15 mouse cellular contexts compared by ENCODE assay signal in the genomic region with DNA sequence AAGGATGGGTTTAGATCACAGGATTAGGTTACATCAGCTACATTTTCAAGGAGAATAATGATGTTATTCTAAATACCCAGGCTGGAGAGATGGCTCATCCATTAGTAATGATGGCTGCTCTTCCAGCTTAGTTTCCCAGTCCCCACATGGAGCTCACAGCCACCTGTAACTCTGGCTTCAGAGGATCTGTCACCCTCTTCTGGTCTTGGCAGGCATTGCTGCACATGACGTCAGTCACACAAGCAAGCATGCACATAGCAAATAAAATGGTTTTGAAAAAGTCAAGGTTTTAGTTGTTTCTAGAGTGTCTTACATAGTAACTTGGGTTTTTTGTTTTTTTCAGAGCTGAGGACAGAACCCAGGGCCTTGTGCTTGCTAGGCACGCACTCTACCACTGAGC. TPM values are rescaled to one million over a fixed set of nuclear protein-coding genes. Genes with fewer than 3 reads are reported as not detected.
DNase-seq lines count a peak whose midpoint lies in the region; ATAC-seq and TF ChIP-seq lines count a peak whose summit lies in the region.
"Had no signal": no experiment of that assay in that cellular context is flagged by ENCODE, and none has a peak within 500 bp of the region (broad histone marks: within the 10 kb centered on the region; RNA-seq: fewer than 3 reads in every experiment).

No protein-coding gene starts in this region.

- intact Hi-C loops in left cerebral cortex, adult 2 months (cut with DNase I), result no loop called here
- intact Hi-C loops in left cerebral cortex, postnatal 10 days (cut with DNase I), result no loop called here

- H3K27me3 ChIP-seq in neural tube, embryonic 15.5 days (replicated peaks), result no peaks in the 10 kb centered on the region
- H3K27me3 ChIP-seq: Patski had no signal

- TF ChIP-seq CTCF in left cerebral cortex, adult 2 months (IDR thresholded peaks at IDR 0.05), result peak; percentile 18

- no peak overlapping the region for H3K4me3 ChIP-seq in left cerebral cortex, adult 2 months
- no peak overlapping the region for H3K4me3 ChIP-seq in neural tube, embryonic 15.5 days (replicated peaks)

- no peak for ATAC-seq in neural tube, embryonic 15.5 days (ENCODE audit: low FRiP score)
- ATAC-seq: Patski had no signal

- peaks cover 20% of the 10 kb centered on the region for H3K36me3 ChIP-seq in neural tube, embryonic 15.5 days

- no peak overlapping the region for H3K9ac ChIP-seq in neural tube, embryonic 15.5 days (replicated peaks)

- DNase-seq in embryo, embryonic 10 days (ENCODE audit: low spot score), result peak; percentile 39
- DNase-seq in embryo, embryonic 11 days, result no peak
- DNase-seq in left cerebral cortex, adult 2 months (ENCODE audit: extremely low spot score in 1 of 2, low spot score in 2 of 2), result no peak
- no peak for DNase-seq in left cerebral cortex, postnatal 10 days (ENCODE audit: extremely low spot score in 1 of 2, low spot score in 2 of 2)
- peak; percentile 66 for DNase-seq in A20 (ENCODE audit: low read depth, low spot score)
- DNase-seq in R1 (ENCODE audit: low read depth, low spot score), result peak; percentile 83
- no peak for DNase-seq in thymus, adult 18-20 months
- DNase-seq: gastrocnemius, postnatal 14 days; heart, postnatal 14 days; kidney, postnatal 25 days; lung, postnatal 4 days; right cerebral cortex, postnatal 14 days; thymus, adult 2 months had no signal

- 84% methylated on average over 2 of the region's 2 CpGs for WGBS in neural tube, embryonic 15.5 days

- H3K4me2 ChIP-seq in neural tube, embryonic 15.5 days, result no peak overlapping the region

- peaks cover 3% of the 10 kb centered on the region; the same call in 1 of the 2 replicates for H3K4me1 ChIP-seq in neural tube, embryonic 15.5 days

- H3K9me3 ChIP-seq in neural tube, embryonic 15.5 days (replicated peaks), result no peaks in the 10 kb centered on the region

- no peak overlapping the region for H3K27ac ChIP-seq in left cerebral cortex, adult 2 months
- H3K27ac ChIP-seq in neural tube, embryonic 15.5 days (replicated peaks), result no peak overlapping the region

RNA-seq across cellular contexts. Expression of a gene that starts 9.8 kb away (rescaled TPM):
- 10 to 100 TPM in 1 of 2 experiments, 1 to 10 TPM in 1; 9.0 to 10.4 TPM for total RNA-seq in left cerebral cortex, adult 2 months (2021)
- total RNA-seq in left cerebral cortex, postnatal 10 days (2021), result 1 to 10 TPM; 5.3 to 9.0 TPM
- polyA plus RNA-seq in neural tube, embryonic 15.5 days (2015; fragmentation: Nextera tagmentation; extraction: Ambion mirVana), result 16.5 and 18.1 TPM in 2 replicates

RNA-seq across cellular contexts. Expression of a gene that starts 10.0 kb away (rescaled TPM):
- 10 to 100 TPM; 53.6 to 55.6 TPM for total RNA-seq in left cerebral cortex, adult 2 months (2021)
- total RNA-seq in left cerebral cortex, postnatal 10 days (2021), result 10 to 100 TPM; 50.1 to 52.3 TPM
- 65.8 and 66.5 TPM in 2 replicates for polyA plus RNA-seq in neural tube, embryonic 15.5 days (2015; fragmentation: Nextera tagmentation; extraction: Ambion mirVana)

RNA-seq across cellular contexts. Expression of a gene that starts 19.5 kb away (rescaled TPM):
- 10 to 100 TPM; 70.0 to 73.4 TPM for total RNA-seq in left cerebral cortex, adult 2 months (2021)
- total RNA-seq in left cerebral cortex, postnatal 10 days (2021), result 10 to 100 TPM; 67.4 to 68.0 TPM
- polyA plus RNA-seq in neural tube, embryonic 15.5 days (2015; fragmentation: Nextera tagmentation; extraction: Ambion mirVana), result 11.4 and 12.3 TPM in 2 replicates

RNA-seq across cellular contexts. Expression of a gene that starts 19.8 kb away (rescaled TPM):
- 1 to 10 TPM; 4.9 to 5.6 TPM for total RNA-seq in left cerebral cortex, adult 2 months (2021)
- total RNA-seq in left cerebral cortex, postnatal 10 days (2021), result 1 to 10 TPM; 6.4 to 7.5 TPM
- polyA plus RNA-seq in neural tube, embryonic 15.5 days (2015; fragmentation: Nextera tagmentation; extraction: Ambion mirVana), result 112 and 118 TPM in 2 replicates

RNA-seq across cellular contexts. Expression of a gene that starts 31.4 kb away (rescaled TPM):
- 10 to 100 TPM; 16.7 to 23.4 TPM for total RNA-seq in left cerebral cortex, adult 2 months (2021)
- total RNA-seq in left cerebral cortex, postnatal 10 days (2021), result 10 to 100 TPM; 16.5 to 18.7 TPM
- polyA plus RNA-seq in neural tube, embryonic 15.5 days (2015; fragmentation: Nextera tagmentation; extraction: Ambion mirVana), result 33.8 and 42.7 TPM in 2 replicates

Comparison
In these comparisons a context has a peak if more than half of its experiments do, and no peak if none do; other contexts are left out.
1. DNase-seq: peak in embryo, embryonic 10 days (single experiment), A20 (single experiment) and R1 (single experiment); none in embryo, embryonic 11 days (single experiment), left cerebral cortex, adult 2 months (0 of 2), left cerebral cortex, postnatal 10 days (0 of 2) and thymus, adult 18-20 months (0 of 2).